Mouse (Mus musculus): ENCODE data around the gene Myl6.
"Not testable (repeated sequence)": the region's sequence is repeated elsewhere in the genome, so short reads cannot be mapped to it uniquely, and the experiment has no call there.

Gene Myl6

GRCm38 (mm10) chr10:128510301-128510700 is 16.4 kb upstream of the Myl6 start:
- DNase-seq (ENCODE audit: low read depth, low spot score), result no peak

- DNase-seq (ENCODE audit: low read depth, low spot score), result no peak
Observed at GRCm38 (mm10) chr10:128509831-128510230, 15.9 kb upstream of the Myl6 start.

GRCm38 (mm10) chr10:128509203-128509602 is 15.3 kb upstream of the Myl6 start:
- no peak for DNase-seq (ENCODE audit: low read depth, low spot score)

- DNase-seq (ENCODE audit: low read depth, low spot score), result no peak
Observed at GRCm38 (mm10) chr10:128508260-128508659, 14.3 kb upstream of the Myl6 start.

- DNase-seq (ENCODE audit: low read depth, low spot score), result no peak
Observed at GRCm38 (mm10) chr10:128505974-128506373, 12.0 kb upstream of the Myl6 start.

GRCm38 (mm10) chr10:128505371-128505667 is 11.4 kb upstream of the Myl6 start:
- not testable (repeated sequence) for DNase-seq (ENCODE audit: low read depth, low spot score)

GRCm38 (mm10) chr10:128504641-128505370 is 10.9 kb upstream of the Myl6 start:
- DNase-seq (ENCODE audit: low read depth, low spot score), result no peak

GRCm38 (mm10) chr10:128504012-128504411 is 10.1 kb upstream of the Myl6 start:
- no peak for DNase-seq (ENCODE audit: low read depth, low spot score)

- DNase-seq (ENCODE audit: low read depth, low spot score), result no peak
Observed at GRCm38 (mm10) chr10:128503532-128503931, 9.6 kb upstream of the Myl6 start.

GRCm38 (mm10) chr10:128502341-128502740 is 8.4 kb upstream of the Myl6 start:
- no peak for DNase-seq (ENCODE audit: low read depth, low spot score)

GRCm38 (mm10) chr10:128499116-128499671 is 5.2 kb upstream of the Myl6 start:
- peak; percentile 22 for DNase-seq (ENCODE audit: low read depth, low spot score)

GRCm38 (mm10) chr10:128498590-128498989 is 4.6 kb upstream of the Myl6 start, which contains the start of gene Myl6b:
Gene Myl6b, minus strand, starts transcription at chr10:128498685.
- DNase-seq (ENCODE audit: low read depth, low spot score), result peak; percentile 86

GRCm38 (mm10) chr10:128497134-128497737 is 3.3 kb upstream of the Myl6 start:
- no peak for DNase-seq (ENCODE audit: low read depth, low spot score)

GRCm38 (mm10) chr10:128496509-128497077 is 2.6 kb upstream of the Myl6 start:
- DNase-seq (ENCODE audit: low read depth, low spot score), result no peak

- no peak for DNase-seq (ENCODE audit: low read depth, low spot score)
Observed at GRCm38 (mm10) chr10:128495903-128496302, 2.0 kb upstream of the Myl6 start.

GRCm38 (mm10) chr10:128495270-128495669 is 1.3 kb upstream of the Myl6 start:
- DNase-seq (ENCODE audit: low read depth, low spot score), result no peak

GRCm38 (mm10) chr10:128494667-128495245 is 811 bp upstream of the Myl6 start:
- no peak for DNase-seq (ENCODE audit: low read depth, low spot score)

GRCm38 (mm10) chr10:128493319-128493694 is 638 bp downstream of the Myl6 start:
- no peak for DNase-seq (ENCODE audit: low read depth, low spot score)

- no peak for DNase-seq (ENCODE audit: low read depth, low spot score)
Observed at GRCm38 (mm10) chr10:128492633-128493311, 1.2 kb downstream of the Myl6 start.

- DNase-seq (ENCODE audit: low read depth, low spot score), result not testable (repeated sequence)
Observed at GRCm38 (mm10) chr10:128492051-128492450, 1.9 kb downstream of the Myl6 start.

- no peak for DNase-seq (ENCODE audit: low read depth, low spot score)
Observed at GRCm38 (mm10) chr10:128491495-128491894, 2.5 kb downstream of the Myl6 start.

GRCm38 (mm10) chr10:128490912-128491311 is 3.0 kb downstream of the Myl6 start:
- DNase-seq (ENCODE audit: low read depth, low spot score), result no peak
